Mouse (Mus musculus) hindbrain, embryonic 11.5 days (tissue): ENCODE results near the gene Ctps2. TPM values are rescaled to one million over a fixed set of nuclear protein-coding genes. Genes with fewer than 3 reads are reported as not detected.

ENCODE experiments used
- ATAC-seq: fragments of 200-750 bp; cut with Nextera tagmentation; 2 replicates; pipeline ENCODE4 v1.8.0; 2017; ENCODE audit warnings: mild to moderate bottlenecking, moderate TSS enrichment, moderate library complexity; ENCODE audit not compliant: low FRiP score
- DNase-seq: peaks from one replicate; pipeline ENCODE4 v3.0.0-alpha.2; 2015; ENCODE audit warnings: low spot score
- H3K27ac ChIP-seq: fragments of 300-500 bp; sonication (generic); 2 replicates; pipeline ENCODE4 v1.5.1; 2014; ENCODE audit warnings: mild to moderate bottlenecking, low read depth, low read length
- H3K27me3 ChIP-seq: fragments of 300-500 bp; sonication (generic); 2 replicates; pipeline ENCODE4 v1.6.1; 2014; ENCODE audit warnings: mild to moderate bottlenecking, low read length, moderate library complexity, mixed read lengths; ENCODE audit not compliant: control insufficient read depth, insufficient read depth
- H3K36me3 ChIP-seq: fragments of 300-500 bp; sonication (generic); 2 replicates; pipeline ENCODE4 v1.6.1; 2014; ENCODE audit warnings: mild to moderate bottlenecking, low read length, moderate library complexity, mixed read lengths; ENCODE audit not compliant: control insufficient read depth, insufficient read depth
- H3K4me1 ChIP-seq: fragments of 300-500 bp; sonication (generic); replicated peaks from 2 replicates; pipeline ENCODE4 v1.6.1; 2014; ENCODE audit warnings: low read length, mixed read lengths; ENCODE audit not compliant: control insufficient read depth, insufficient read depth
- H3K4me2 ChIP-seq: fragments of 300-500 bp; sonication (generic); replicated peaks from 2 replicates; pipeline ENCODE4 v1.6.1; 2014; ENCODE audit warnings: mild to moderate bottlenecking, low read depth, low read length
- H3K4me3 ChIP-seq: fragments of 300-500 bp; sonication (generic); 2 replicates; pipeline ENCODE4 v1.5.1; 2014; ENCODE audit warnings: low read depth, low read length
- H3K9ac ChIP-seq: fragments of 300-500 bp; sonication (generic); 2 replicates; pipeline ENCODE4 v1.6.1; 2014; ENCODE audit warnings: low read depth, low read length
- H3K9me3 ChIP-seq: fragments of 300-500 bp; sonication (generic); 2 replicates; pipeline ENCODE4 v1.6.1; 2016; ENCODE audit warnings: low read length; ENCODE audit not compliant: control insufficient read depth
- WGBS: fragments of 180-500 bp; shearing (Covaris S2); extraction: QIAGEN DNeasy Blood & Tissue Kit; methylation state at CpG from one replicate; pipeline ENCODE4 v1.1.7; 2014; 5-methylcytosine and 5-hydroxymethylcytosine counted together
- polyA plus RNA-seq: library from polyadenylated mRNA; unstranded; fragments of >200 nt; fragmentation: Nextera tagmentation; extraction: Ambion mirVana; gene quantifications from 2 replicates; pipeline ENCODE4 v1.2.1, GENCODE M21; 2014

The Ctps2 gene
- polyA plus RNA-seq, 1 experiment from 2014 or later: 87.6 TPM

DNA sequence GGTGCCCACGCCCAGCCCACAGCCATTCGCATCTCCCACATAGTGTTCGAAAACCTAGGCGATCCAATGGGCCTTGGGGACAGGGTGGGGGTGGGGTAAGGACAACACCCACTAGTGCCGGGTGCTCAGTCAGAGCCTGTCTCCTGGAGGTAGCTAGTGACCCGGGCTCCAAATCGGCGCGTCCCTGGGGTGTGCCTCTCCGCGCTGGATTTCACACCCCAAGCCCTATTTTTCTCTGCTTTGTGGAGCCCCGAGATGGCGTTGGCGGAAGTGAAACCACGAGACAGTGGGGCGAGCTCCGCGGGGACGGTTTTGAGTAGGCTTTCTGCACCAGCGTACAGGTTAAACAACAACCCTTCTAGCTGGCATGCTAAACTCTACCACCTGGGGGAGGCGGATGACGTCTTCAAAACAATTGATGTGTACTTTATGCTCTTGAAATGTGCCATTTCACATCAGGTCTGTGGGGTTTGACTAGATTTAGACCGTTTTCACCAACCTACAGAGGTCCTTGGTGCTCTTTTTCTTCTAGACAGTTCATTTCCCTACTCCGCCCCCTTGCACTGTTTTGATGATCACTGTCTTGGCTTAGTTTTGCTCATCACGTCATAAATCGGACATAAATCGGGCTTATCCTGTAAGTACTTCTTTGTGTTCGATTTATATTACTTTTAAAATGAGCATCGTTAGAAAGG is 1.1 kb downstream of the Ctps2 start:
- Histone ChIP-seq H3K9me3 (no peaks in the 10 kb centered on the region), H3K4me2 (peak overlapping the region; percentile 65), H3K36me3 (no peaks in the 10 kb centered on the region), H3K27ac (no peak overlapping the region), H3K4me3 (peak overlapping the region; percentile 54), H3K4me1 (no peaks in the 10 kb centered on the region), H3K9ac (peak overlapping the region; percentile 61), H3K27me3 (no peaks in the 10 kb centered on the region)
- ATAC-seq (peak; percentile 85), DNase-seq (peak; percentile 45)
- 24% methylated on average over 28 of the region's 29 CpGs for WGBS

DNA sequence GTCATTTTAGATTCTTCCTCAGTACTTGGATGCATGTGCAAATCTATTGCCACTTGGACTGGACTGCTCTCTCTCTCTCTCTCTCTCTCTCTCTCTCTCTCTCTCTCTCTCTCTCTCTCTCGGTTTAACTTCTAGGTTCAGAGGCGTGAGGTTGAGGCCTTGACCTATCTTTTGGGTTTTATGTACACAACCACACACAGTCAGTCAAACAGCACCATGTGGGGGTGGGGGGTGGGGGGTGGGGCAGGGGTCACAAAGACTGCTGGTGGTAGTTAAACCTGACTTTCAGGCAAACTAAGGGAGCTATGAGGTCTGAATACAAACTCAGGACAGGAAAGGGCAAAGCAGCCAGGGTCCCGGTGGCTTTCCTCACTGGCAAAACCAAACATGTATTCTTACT is 6.5 kb downstream of the Ctps2 start:
- Histone ChIP-seq H3K4me1 (no peaks in the 10 kb centered on the region), H3K36me3 (no peaks in the 10 kb centered on the region), H3K4me3 (no peak overlapping the region), H3K27ac (no peak overlapping the region), H3K27me3 (no peaks in the 10 kb centered on the region), H3K9ac (no peak overlapping the region), H3K4me2 (no peak overlapping the region), H3K9me3 (no peaks in the 10 kb centered on the region)
- no peak for ATAC-seq
- no peak for DNase-seq
- WGBS: 80% methylated on average over 3 of the region's 3 CpGs

DNA sequence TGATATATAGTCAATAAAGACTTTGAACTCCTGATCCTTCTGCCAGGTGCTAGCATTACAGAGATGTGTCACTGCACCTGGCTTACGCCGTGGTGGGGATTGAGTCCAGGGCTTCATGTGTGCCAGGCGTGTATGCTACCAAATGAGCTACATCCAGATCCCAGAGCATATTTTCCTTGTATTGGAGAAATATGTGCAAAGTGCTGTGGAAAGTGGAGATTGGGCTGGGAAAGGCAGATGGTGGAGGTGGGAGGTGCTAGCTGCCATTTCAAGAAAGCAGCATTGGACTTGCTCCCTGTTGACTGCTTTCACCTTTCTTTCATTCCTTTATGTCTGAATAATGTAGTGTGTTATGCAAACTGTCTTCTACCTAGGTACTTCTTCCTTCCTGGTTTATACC is 12.6 kb downstream of the Ctps2 start:
- Histone ChIP-seq H3K4me1 (no peaks in the 10 kb centered on the region), H3K27me3 (no peaks in the 10 kb centered on the region), H3K27ac (no peak overlapping the region), H3K36me3 (no peaks in the 10 kb centered on the region), H3K4me2 (no peak overlapping the region), H3K9ac (no peak overlapping the region), H3K9me3 (no peaks in the 10 kb centered on the region), H3K4me3 (no peak overlapping the region)
- WGBS: 90% methylated on average over 3 of the region's 3 CpGs
- ATAC-seq: no peak
- DNase-seq: no peak

DNA sequence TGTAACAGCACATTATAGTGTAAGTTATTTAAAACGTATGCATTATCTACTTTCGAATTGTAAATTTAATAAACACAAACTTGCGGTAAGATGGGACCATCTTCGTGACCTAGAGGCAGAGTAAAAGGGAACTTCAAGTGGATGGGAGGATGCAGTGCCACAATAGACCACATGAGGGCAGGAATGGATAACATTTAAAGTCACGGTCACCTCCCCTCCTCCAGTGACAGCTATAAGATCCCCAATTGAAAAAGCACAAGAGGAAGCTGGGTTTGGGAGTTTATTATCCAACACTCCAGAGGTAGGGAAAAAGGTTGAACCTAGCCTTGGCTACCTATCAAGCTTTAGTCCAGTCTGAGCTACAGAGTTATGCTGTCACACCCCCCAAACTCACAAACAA is 14.7 kb downstream of the Ctps2 start:
- Histone ChIP-seq H3K36me3 (no peaks in the 10 kb centered on the region), H3K4me2 (no peak overlapping the region), H3K4me3 (no peak overlapping the region), H3K4me1 (no peaks in the 10 kb centered on the region), H3K27me3 (no peaks in the 10 kb centered on the region), H3K27ac (no peak overlapping the region), H3K9me3 (no peaks in the 10 kb centered on the region), H3K9ac (no peak overlapping the region)
- ATAC-seq (no peak), DNase-seq (peak; percentile 67)
- WGBS: 41% methylated on average over 5 of the region's 5 CpGs

DNA sequence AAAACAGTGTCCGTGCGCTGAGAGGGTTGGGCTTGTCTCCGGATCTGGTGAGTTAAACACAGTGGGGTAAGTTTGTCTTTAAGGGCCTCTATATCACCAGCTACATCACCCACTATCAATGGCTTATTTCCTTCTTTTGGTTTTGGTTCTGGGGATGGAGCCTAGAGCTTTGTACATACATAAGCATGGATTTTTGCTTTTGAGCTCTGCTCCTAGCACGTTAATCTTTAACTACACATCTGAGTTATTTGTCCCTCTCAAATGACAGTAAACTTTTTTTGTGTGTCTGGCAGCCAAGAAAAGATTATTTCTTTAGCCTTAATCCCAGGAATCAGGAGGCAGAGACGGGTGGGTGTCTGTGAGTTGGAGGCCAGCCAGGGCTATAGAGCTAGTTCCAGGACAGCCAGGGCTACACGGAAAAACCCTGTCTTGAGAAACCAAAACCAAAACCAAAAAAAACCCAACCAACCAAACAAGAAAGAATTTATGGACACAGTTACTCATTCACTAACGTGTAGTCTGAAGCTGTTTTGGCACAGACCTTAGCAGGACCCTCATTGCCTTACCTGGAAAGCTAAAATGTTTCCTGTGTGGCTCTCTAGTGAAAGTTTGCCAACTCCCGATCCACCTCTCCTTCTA is 20.6 kb downstream of the Ctps2 start:
- no peaks in the 10 kb centered on the region for H3K9me3 ChIP-seq
- no peak overlapping the region for H3K9ac ChIP-seq
- H3K36me3 ChIP-seq: no peaks in the 10 kb centered on the region
- H3K27ac ChIP-seq: no peak overlapping the region
- no peaks in the 10 kb centered on the region for H3K4me1 ChIP-seq
- ATAC-seq (no peak), DNase-seq (no peak)
- H3K4me3 ChIP-seq: no peak overlapping the region
- H3K27me3 ChIP-seq: no peaks in the 10 kb centered on the region
- 90% methylated on average over 8 of the region's 8 CpGs for WGBS
- no peak overlapping the region for H3K4me2 ChIP-seq

DNA sequence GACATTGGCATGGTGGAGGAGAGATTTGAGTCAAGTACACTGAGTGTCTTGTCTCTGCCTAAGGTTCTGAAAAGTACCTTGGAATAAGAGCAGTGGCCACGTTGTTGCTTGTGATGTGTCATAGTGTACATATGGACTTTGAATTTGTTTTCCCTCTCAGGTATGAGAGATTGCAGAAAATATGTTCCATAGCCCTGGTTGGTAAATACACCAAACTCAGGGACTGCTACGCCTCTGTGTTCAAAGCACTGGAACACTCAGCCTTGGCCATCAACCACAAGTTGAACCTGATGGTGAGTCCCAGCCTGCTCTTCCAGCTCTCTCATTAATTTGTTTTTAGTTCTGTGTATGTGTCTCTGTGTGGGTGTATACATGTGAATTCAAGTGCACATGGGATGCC is 30.4 kb downstream of the Ctps2 start:
- no peak overlapping the region for H3K9ac ChIP-seq
- no peak for ATAC-seq
- H3K4me2 ChIP-seq: no peak overlapping the region
- no peak for DNase-seq
- H3K27ac ChIP-seq: no peak overlapping the region
- H3K27me3 ChIP-seq: no peaks in the 10 kb centered on the region
- H3K36me3 ChIP-seq: no peaks in the 10 kb centered on the region
- H3K9me3 ChIP-seq: no peaks in the 10 kb centered on the region
- no peaks in the 10 kb centered on the region for H3K4me1 ChIP-seq
- 90% methylated on average over 2 of the region's 2 CpGs for WGBS
- no peak overlapping the region for H3K4me3 ChIP-seq

DNA sequence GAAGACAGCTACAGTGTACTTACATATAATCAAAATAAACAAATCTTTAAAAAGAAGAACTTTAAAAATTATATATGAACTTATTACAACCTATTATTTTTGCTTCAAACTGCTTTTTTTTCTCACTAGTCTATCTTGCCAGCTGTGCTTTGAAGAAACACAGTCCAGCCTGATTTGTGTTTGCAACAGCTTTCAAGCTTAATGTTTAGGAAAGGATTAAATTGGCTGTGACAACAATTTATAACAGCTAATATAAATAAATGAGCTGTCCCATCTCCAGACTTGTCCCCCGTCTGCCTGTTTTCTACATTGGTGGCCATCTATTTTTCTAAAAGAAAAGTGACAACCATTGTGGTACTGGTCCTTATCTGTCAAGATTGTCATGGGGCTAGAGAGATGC is 41.0 kb downstream of the Ctps2 start:
- Histone ChIP-seq H3K4me3 (no peak overlapping the region), H3K27ac (no peak overlapping the region), H3K27me3 (no peaks in the 10 kb centered on the region), H3K9ac (no peak overlapping the region), H3K4me2 (no peak overlapping the region), H3K9me3 (no peaks in the 10 kb centered on the region), H3K36me3 (no peaks in the 10 kb centered on the region), H3K4me1 (no peaks in the 10 kb centered on the region)
- 88% methylated on average over 1 of the region's 1 CpGs for WGBS
- ATAC-seq: no peak
- no peak for DNase-seq

DNA sequence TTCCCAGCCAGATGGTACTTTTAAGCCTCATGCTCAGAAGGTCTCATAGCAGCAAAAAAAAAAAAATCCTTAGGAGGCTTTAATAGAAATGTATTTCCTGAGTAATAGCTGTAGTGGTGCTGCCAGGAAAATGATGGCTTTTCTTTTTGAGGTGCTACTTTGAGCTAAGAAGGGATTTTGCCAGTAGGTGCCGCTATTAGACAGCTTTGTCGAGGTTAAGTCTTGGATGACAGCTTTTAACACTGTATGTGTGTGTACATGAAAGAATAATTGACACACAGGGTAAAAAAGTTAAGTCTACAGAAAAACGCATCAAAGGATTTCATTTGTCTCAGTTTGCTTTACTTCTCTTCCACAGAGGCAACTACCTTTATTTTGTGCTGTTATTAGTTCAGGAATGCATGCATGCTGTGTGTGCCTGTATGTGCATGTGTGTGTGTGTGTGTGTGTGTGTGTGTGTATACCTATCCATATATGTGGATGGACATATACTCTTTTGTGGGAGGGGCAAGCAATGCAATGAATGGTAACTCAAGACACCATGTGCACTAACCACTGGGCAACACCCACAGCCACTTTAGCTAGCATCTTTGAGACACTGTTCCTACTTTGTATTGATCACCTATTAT is 48.9 kb downstream of the Ctps2 start:
- H3K4me1 ChIP-seq: no peaks in the 10 kb centered on the region
- DNase-seq (peak; percentile 51), ATAC-seq (no peak)
- no peaks in the 10 kb centered on the region for H3K27me3 ChIP-seq
- no peak overlapping the region for H3K27ac ChIP-seq
- H3K9ac ChIP-seq: no peak overlapping the region
- no peak overlapping the region for H3K4me3 ChIP-seq
- no peaks in the 10 kb centered on the region for H3K36me3 ChIP-seq
- 44% methylated on average over 3 of the region's 3 CpGs for WGBS
- no peak overlapping the region for H3K4me2 ChIP-seq
- no peaks in the 10 kb centered on the region for H3K9me3 ChIP-seq

DNA sequence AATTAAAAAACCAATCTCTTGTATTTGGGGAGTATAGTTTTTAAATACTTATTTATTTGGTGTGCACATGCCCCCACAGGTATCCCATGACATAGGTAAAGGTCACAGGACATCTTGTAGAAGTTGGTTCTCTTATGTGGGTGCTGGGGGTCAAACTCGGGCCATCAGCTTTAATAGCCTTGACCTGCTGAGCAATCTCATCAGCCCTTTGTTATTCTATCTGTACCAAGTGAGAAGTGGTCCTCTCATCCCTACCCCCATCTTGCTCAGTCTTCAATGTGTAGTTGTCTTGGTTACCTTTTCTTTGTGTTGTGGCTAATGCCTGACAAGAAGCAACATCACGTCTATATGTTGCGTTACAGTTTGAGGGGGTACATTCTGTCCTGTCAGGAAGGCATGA is 56.9 kb downstream of the Ctps2 start:
- Histone ChIP-seq H3K9me3 (no peaks in the 10 kb centered on the region), H3K4me1 (no peaks in the 10 kb centered on the region), H3K4me3 (no peak overlapping the region), H3K36me3 (no peaks in the 10 kb centered on the region), H3K9ac (no peak overlapping the region), H3K4me2 (no peak overlapping the region), H3K27ac (no peak overlapping the region), H3K27me3 (peaks cover 2% of the 10 kb centered on the region; the same call in 1 of the 2 replicates)
- WGBS: 77% methylated on average over 3 of the region's 3 CpGs
- ATAC-seq (no peak), DNase-seq (no peak)
